Mouse (Mus musculus) stomach, embryonic 16.5 days (tissue): ENCODE results near the gene Trap1a. TPM values are rescaled to one million over a fixed set of nuclear protein-coding genes. Genes with fewer than 3 reads are reported as not detected.
"Not testable (repeated sequence)": the region's sequence is repeated elsewhere in the genome, so short reads cannot be mapped to it uniquely, and the experiment has no call there.

Experiments used
- ATAC-seq: fragments of 200-750 bp; cut with Nextera tagmentation; 2 replicates; pipeline ENCODE4 v1.8.0; 2017; ENCODE audit warnings: moderate number of reproducible peaks, moderate TSS enrichment; ENCODE audit not compliant: insufficient read depth, low FRiP score
- H3K27ac ChIP-seq: fragments of 300-500 bp; sonication (generic); 2 replicates; pipeline ENCODE4 v1.5.1; 2014; ENCODE audit warnings: low read length
- H3K27me3 ChIP-seq: fragments of 300-500 bp; sonication (generic); 2 replicates; pipeline ENCODE4 v1.6.1; 2014; ENCODE audit warnings: low read length, control low read depth, mixed read lengths; ENCODE audit not compliant: control insufficient read depth, insufficient read depth
- H3K36me3 ChIP-seq: fragments of 300-500 bp; sonication (generic); 2 replicates; pipeline ENCODE4 v1.6.1; 2014; ENCODE audit warnings: low read length; ENCODE audit not compliant: control insufficient read depth, insufficient read depth
- H3K4me1 ChIP-seq: fragments of 300-500 bp; sonication (generic); 2 replicates; pipeline ENCODE4 v1.6.1; 2014; ENCODE audit warnings: low read length, control low read depth, mixed read lengths; ENCODE audit not compliant: control insufficient read depth, insufficient read depth
- H3K4me2 ChIP-seq: fragments of 300-500 bp; sonication (generic); 2 replicates; pipeline ENCODE4 v1.6.1; 2014; ENCODE audit warnings: low read depth, low read length, mixed read lengths
- H3K4me3 ChIP-seq: fragments of 300-500 bp; sonication (generic); replicated peaks from 2 replicates; pipeline ENCODE4 v1.5.1; 2014; ENCODE audit warnings: mild to moderate bottlenecking, low read length
- H3K9ac ChIP-seq: fragments of 300-500 bp; sonication (generic); 2 replicates; pipeline ENCODE4 v1.6.1; 2014; ENCODE audit warnings: low read length
- H3K9me3 ChIP-seq: fragments of 300-500 bp; sonication (generic); replicated peaks from 2 replicates; pipeline ENCODE4 v1.6.1; 2016; ENCODE audit warnings: low read length, control low read depth; ENCODE audit not compliant: control insufficient read depth
- WGBS: fragments of 180-500 bp; shearing (Covaris S2); extraction: QIAGEN DNeasy Blood & Tissue Kit; methylation state at CpG from one replicate; pipeline ENCODE4 v1.1.7; 2014; 5-methylcytosine and 5-hydroxymethylcytosine counted together
- polyA plus RNA-seq: library from polyadenylated mRNA; unstranded; fragments of >200 nt; fragmentation: Nextera tagmentation; extraction: Ambion mirVana; gene quantifications from 2 replicates; pipeline ENCODE4 v1.2.1, GENCODE M21; 2015

Gene Trap1a
- polyA plus RNA-seq: not detected in 2 replicates

DNA sequence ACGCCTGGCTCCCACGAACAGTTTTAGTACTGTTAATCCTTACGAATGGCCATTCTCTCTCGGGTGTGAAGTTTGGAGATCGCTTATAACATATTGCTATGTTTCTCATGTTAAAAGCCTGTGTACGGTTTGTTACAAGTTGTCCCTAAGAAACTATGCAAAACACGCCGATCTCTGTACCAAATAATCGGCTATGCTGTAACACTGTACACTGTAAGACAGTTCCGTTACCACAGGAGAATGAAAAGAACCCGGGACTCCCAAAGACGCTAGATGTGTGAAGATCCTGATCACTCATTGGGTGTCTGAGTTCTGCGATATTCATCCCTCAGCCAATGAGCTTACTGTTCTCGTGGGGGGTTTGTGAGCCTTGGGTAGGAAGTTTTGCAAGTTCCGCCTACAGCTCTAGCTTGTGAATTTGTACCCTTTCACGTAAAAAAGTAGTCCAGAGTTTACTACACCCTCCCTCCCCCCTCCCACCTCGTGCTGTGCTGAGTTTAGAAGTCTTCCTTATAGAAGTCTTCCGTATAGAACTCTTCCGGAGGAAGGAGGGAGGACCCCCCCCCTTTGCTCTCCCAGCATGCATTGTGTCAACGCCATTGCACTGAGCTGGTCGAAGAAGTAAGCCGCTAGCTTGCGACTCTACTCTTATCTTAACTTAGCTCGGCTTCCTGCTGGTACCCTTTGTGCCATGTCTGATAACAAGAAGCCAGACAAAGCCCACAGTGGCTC lies at the start of gene Trap1a:
TSS of gene Trap1a (plus strand) at position 421 of the 732 bp plus-strand sequence.
- H3K9ac ChIP-seq: no peak within 1 kb of the TSS
- no peak within 1 kb of the TSS for H3K27ac ChIP-seq
- H3K4me3 ChIP-seq: no peak within 1 kb of the TSS
- H3K9me3 ChIP-seq: no peaks in the 10 kb centered on the region; the same call in 1 of the 2 replicates
- H3K27me3 ChIP-seq: no peaks in the 10 kb centered on the region
- no peaks in the 10 kb centered on the region for H3K4me1 ChIP-seq
- H3K4me2 ChIP-seq: no peak within 1 kb of the TSS
- H3K36me3 ChIP-seq: no peaks in the 10 kb centered on the region
- ATAC-seq: no peak
- WGBS: 89% methylated on average over 24 of the region's 24 CpGs

DNA sequence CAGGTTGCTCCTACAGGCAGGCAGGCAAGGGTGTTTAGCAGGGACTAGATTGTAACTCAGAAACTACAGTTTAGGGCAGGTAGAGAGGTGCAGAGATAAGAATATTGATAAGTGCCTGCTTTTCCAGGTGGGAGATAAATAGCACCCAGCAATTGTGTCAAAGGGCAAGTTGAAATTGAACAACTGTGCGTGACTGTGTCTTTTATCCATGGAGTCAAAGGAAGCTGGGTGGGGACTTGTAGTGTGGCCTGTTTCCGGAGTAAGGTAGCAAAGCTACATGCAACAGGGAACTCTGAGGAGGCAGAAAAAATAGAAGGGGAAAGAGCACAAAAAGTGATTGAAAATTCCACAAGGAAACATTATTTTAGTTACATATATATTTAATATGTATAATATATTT lies 40.4 kb upstream of the Trap1a start:
- H3K9me3 ChIP-seq: no peaks in the 10 kb centered on the region
- no peak overlapping the region for H3K4me2 ChIP-seq
- WGBS: 55% methylated on average over 2 of the region's 2 CpGs
- H3K9ac ChIP-seq: no peak overlapping the region
- no peaks in the 10 kb centered on the region for H3K4me1 ChIP-seq
- H3K27ac ChIP-seq: no peak overlapping the region
- H3K4me3 ChIP-seq: no peak overlapping the region
- no peak for ATAC-seq
- H3K36me3 ChIP-seq: no peaks in the 10 kb centered on the region
- no peaks in the 10 kb centered on the region; the same call in 1 of the 2 replicates for H3K27me3 ChIP-seq

DNA sequence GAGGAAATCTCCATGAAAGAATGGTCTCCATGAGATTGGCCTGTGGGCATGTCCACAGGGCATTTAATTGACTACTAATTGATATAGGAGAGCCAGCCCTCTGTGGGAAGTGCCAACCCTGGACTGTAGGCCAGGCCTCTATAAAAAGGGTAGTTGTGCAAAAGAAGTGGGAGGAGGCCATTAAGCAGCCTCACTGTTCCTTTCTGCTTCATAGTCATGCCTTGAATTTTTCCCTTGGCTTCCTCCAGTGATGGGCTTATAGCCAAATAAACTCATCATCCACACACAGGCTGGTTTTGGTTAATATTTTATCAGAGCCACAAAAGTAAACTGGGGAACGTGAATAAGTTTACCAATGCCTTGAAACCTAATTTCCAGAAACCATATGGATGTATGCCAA lies 38.2 kb upstream of the Trap1a start:
- H3K9ac ChIP-seq: no peak overlapping the region
- H3K4me2 ChIP-seq: no peak overlapping the region
- no peak for ATAC-seq
- H3K4me3 ChIP-seq: no peak overlapping the region
- no peak overlapping the region for H3K27ac ChIP-seq
- H3K27me3 ChIP-seq: no peaks in the 10 kb centered on the region; the same call in 1 of the 2 replicates
- no peaks in the 10 kb centered on the region for H3K4me1 ChIP-seq
- 60% methylated on average over 1 of the region's 1 CpGs for WGBS
- no peaks in the 10 kb centered on the region for H3K9me3 ChIP-seq
- H3K36me3 ChIP-seq: no peaks in the 10 kb centered on the region

DNA sequence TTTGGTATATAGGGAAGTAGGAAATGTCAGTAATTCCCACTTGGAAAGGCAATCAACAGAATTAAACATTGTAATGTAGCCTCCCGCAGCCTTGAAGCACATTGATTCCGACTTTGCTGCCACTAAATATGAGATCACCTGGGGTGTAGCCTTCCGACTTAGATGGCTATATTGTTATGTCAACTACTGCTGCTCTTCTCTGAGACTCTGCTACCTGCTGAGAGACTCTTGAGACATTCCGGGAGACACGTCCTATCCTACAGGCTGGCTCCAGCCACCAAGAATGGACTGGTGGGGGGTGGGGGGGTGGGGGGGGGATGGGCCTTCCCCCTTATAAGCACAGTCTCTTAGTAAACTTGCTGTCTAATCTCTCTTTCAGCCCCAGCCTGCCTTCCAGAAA lies 16.1 kb upstream of the Trap1a start:
- not testable (repeated sequence) for H3K4me2 ChIP-seq, H3K27me3 ChIP-seq, H3K4me1 ChIP-seq, ATAC-seq, H3K27ac ChIP-seq, H3K9ac ChIP-seq, H3K9me3 ChIP-seq, H3K36me3 ChIP-seq, H3K4me3 ChIP-seq
- 67% methylated on average over 5 of the region's 5 CpGs for WGBS

DNA sequence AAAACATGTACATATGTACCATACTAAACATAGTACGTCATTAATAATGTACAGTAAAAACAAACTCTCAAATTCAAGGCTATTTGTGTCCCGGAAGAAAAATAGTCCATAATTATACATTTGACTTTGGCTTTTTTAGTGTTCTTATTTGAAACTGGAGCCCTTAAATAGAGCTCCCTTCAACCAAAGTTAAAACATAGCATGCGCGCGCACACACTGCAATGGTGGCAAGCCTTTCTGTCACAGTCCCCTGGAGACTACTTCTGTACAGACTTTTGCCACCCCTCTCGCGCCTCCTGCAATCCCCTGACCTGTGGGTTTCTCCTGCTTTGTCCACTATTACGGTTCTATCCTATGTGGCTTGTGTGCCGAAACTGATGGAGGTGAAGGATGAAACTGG lies 900 bp upstream of the Trap1a start:
- WGBS: 89% methylated on average over 9 of the region's 9 CpGs
- Histone ChIP-seq H3K4me3 (no peak overlapping the region), H3K4me1 (no peaks in the 10 kb centered on the region), H3K27ac (no peak overlapping the region), H3K9ac (no peak overlapping the region), H3K27me3 (no peaks in the 10 kb centered on the region), H3K36me3 (no peaks in the 10 kb centered on the region), H3K4me2 (no peak overlapping the region), H3K9me3 (no peaks in the 10 kb centered on the region; the same call in 1 of the 2 replicates)
- no peak for ATAC-seq

DNA sequence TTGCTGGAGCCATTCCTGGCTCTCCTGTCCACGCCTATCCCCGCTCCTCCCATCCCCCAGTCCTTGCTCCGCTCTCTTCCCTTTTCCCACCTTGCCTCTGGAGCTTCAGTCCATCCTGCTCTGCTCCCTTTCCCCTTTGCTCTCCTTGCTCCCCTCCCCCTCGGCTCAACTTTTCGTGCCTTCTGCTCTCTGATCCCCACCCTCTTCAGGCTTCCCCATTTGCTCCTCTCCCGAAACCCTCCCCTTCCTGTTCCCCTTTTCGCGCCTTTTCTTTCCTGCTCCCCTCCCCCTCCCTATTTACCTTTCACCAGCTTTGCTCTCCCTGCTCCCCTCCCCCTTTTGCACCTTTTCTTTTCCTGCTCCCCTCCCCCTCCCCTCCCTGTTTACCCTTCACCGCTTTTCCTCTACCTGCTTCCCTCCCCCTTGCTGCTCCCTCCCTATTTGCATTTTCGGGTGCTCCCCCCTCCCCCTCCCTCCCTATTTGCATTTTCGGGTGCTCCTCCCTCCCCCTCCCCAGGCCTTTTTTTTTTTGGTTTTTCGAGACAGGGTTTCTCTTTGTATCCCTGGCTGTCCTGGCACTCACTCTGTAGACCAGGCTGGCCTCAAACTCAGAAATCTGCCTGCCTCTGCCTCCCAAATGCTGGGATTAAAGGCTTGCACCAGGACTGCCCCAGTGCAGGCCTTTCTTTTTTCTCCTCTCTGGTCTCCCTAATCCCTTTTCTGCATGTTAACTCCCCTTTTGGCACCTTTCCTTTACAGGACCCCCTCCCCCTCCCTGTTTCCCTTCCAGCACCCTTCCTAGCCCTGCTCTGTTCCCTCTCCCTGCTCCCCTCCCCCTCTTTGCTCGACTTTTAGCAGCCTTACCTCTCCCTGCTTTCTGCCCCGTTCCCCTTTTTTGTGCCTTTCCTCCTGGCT lies 1.3 kb downstream of the Trap1a start:
- H3K4me3 ChIP-seq: no peak overlapping the region
- H3K9me3 ChIP-seq: no peaks in the 10 kb centered on the region; the same call in 1 of the 2 replicates
- no peak overlapping the region for H3K9ac ChIP-seq
- 80% methylated on average over 14 of the region's 14 CpGs for WGBS
- no peak for ATAC-seq
- H3K4me2 ChIP-seq: no peak overlapping the region
- H3K27me3 ChIP-seq: no peaks in the 10 kb centered on the region; the same call in 1 of the 2 replicates
- H3K27ac ChIP-seq: no peak overlapping the region
- no peaks in the 10 kb centered on the region for H3K4me1 ChIP-seq
- no peaks in the 10 kb centered on the region for H3K36me3 ChIP-seq

DNA sequence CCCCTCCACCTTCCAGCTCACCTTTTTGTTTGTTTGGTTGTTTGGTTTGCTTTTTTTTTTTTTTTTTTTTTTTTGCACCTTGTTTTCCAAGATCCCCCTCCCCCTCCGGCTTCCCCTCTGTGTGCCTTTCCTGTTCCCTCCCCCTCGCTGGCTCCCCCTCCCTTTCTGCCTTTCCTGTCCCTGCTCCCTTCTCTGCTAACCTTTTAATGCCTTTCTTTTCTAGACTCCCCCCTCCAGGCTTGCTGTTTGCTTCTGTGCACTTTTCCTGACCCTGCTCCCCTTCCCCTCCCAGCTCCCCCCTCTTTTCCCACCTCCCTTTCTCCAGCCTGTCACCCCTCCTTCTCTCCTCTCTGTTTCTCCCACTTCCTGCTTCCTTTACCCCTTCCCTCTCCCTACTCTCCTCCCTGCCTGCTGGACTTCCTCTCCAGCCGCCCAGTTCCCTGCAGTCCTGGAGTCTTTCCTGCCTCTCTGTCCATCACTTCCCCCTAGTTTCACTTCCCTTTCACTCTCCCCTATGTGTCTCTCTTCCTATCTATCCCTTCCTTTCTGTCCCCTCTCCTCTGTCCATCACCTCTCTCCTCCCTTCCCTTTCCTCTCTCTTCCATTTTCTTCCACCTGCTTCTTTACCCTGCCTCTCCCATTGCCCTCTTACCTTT lies 2.1 kb downstream of the Trap1a start:
- Histone ChIP-seq H3K27ac (no peak overlapping the region), H3K4me2 (no peak overlapping the region), H3K4me3 (no peak overlapping the region), H3K36me3 (no peaks in the 10 kb centered on the region), H3K27me3 (no peaks in the 10 kb centered on the region; the same call in 1 of the 2 replicates), H3K9ac (no peak overlapping the region), H3K4me1 (no peaks in the 10 kb centered on the region), H3K9me3 (no peaks in the 10 kb centered on the region; the same call in 1 of the 2 replicates)
- WGBS: 50% methylated on average over 3 of the region's 3 CpGs
- ATAC-seq: no peak

DNA sequence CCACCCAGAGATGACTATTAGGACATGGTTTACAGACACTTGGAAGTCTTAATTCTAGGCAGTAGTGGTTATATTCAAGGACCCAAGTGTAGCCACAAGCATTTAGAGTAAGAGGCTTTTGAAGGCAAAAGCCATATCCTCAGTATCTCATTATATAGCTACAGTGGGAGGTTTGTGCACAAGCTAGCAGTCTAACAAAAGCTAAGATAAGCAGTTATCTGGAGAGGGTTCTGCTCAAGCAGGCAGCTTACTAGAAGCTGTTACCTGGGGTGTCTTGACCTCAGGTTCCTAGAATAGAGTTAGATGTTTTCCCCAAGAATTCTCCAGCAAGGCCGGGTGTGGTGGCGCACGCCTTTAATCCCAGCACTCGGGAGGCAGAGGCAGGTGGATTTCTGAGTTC lies 6.1 kb downstream of the Trap1a start:
- H3K4me3 ChIP-seq: no peak overlapping the region
- no peaks in the 10 kb centered on the region for H3K9me3 ChIP-seq
- no peaks in the 10 kb centered on the region for H3K36me3 ChIP-seq
- H3K4me2 ChIP-seq: no peak overlapping the region
- no peak overlapping the region for H3K27ac ChIP-seq
- ATAC-seq: no peak
- no peak overlapping the region for H3K9ac ChIP-seq
- no peaks in the 10 kb centered on the region for H3K4me1 ChIP-seq
- no peaks in the 10 kb centered on the region; the same call in 1 of the 2 replicates for H3K27me3 ChIP-seq
- 86% methylated on average over 4 of the region's 4 CpGs for WGBS
